Mouse (Mus musculus): ENCODE measurements around the gene D130043K22Rik.

D130043K22Rik gene

DNA sequence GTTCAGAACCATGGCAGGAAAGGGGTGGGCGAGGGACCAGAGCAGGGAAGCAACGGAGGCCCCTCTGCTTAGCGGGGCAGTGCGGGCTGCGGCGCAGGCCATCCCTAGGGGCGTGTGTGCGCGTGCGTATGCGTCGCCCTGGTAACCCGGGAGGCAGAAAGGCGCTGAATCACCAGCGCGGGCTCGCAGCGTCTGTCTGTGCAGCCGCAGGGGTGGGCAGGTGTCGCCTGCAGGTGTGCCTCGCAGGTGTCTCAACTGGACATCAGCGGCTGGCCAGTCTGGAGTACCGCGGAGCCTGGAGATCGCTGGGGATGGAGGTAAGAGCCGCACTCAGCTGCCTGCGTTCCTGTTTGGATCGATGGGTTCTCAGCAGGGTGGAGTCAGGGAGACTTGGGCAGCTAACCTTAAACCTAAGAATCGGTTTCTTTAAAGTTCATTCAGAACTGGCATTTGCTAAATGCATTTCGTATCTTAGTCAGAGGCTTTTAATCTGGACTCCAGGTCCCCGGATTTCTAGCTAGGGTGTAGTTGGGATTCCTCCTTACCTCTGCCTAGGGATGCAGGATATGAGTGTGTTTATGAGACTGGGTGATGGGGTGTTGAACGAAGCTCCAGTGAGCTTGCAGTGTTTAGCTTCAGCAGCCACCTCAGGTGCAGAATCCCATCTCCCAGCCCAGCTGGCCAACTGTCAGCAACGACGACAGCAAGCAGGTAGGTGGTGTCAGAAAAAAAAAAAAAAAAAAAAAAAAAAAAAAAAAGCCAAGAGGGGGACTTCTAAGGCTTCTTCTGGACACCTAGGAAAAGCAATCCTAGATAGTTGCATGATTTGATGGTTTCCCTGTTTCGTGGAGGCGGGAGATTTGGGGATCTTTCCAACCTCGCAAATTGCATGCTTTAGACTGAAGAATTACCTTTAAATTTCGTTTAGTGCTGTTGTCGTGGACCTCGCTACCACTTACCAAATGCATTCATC, at the start of gene D130043K22Rik:
Gene D130043K22Rik, plus strand, starts transcription at position 153 of the 973 bp plus-strand sequence.
- DNase-seq, result peak; percentile 54

DNA sequence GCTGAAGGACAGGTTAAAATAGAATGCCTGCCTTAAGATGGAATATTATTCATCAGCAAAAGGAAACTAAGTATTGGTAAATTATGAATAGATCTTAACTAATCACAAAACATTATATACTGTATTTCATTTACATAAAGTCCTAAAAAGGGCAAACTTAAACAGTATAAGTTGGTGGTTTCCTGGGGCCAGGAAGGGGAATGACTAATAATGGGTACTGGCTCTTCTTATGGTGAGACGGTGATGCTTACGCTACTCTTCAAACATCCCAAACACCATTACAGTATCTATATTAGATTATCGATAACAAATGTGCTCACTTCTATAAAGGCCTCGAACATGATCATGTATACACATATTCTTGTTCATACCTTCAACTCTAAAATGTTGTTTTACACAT, 46.2 kb upstream of the D130043K22Rik start:
- DNase-seq, result no peak

DNA sequence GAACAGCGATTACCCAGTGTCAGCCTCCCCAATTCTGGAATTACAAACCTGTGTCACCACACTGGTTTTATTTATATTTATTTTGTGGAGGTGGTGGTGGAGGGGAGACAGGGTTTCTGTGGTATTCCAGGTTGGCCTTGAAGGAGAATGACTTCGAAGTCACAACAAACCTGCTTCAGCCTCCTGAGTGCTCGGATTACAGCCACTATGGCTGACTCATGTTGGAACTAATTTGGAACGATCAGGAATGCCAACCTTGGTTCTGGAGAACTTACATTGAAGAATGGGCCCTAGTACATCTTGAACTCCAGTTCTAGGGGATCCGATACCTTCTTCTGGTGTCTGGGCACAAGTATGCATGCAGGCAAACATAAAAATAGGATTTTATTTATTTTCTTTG, 45.6 kb upstream of the D130043K22Rik start:
- no peak for DNase-seq

DNA sequence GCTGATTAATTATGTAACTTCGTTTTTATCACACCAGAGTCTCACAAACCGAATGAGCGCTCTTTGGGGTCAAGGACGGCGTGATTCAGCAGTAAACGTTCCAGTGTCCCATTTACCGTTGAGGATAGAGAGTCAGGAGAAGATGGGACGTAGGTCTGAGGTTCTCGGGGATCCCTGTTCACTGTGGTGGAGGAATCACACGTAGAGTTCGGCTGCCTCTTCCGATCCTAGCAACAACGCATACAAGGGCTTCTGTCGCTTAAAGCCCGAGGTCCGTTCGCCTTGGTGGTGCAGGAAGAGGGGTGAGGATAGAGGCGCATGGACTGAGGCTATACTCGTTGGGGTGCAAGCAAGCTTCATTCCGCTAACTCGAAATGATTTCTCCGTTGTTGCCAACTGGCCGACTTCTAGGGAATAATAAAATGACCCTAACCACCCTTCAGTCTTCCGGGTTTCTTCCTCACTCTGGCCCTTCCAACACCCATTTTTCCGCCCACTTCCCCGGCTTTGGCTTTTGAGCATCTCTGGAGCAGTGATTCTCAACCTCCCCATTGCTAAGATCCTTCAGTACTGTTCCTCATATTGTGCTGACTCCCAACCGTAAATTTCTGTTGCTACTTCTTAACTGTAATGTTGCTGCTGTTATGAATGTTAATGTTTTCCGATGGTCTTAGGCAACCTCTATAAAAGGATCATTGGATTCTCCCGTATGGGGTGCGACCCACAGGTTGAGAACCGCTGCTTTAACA, 44.8 kb upstream of the D130043K22Rik start:
- peak; percentile 28 to 40 for DNase-seq

DNA sequence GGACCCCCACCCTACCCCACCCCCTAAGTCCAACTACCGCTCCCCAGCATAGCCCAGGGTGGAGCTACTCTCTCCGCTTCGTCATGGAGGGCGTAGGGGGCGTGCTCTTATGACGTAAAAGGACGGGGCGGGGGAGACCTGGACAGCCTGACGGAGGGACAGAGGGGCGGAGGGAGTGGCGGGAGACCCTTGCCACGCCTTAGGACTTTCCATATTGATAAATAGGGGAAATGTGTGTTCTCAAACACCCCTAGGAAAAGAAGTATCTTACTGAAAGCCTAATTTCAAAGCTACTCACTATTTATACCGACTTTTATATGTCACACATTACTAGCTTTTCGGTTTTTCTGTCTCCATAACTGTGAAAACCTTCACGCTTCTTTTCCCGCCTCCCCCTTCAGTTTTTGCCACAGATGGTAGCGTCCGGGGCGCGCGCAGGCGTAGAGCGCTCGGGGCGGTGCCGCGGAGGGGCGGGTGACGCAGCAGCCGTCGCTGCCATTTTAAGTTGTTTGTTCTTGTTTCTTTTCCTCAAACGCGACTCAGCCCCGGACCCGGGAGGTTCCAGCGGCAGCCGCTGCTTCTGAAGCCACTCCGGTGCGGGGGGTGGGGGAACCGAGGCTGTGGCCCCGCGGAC, 44.1 kb upstream of the D130043K22Rik start:
- DNase-seq, result peak; percentile 99 to 100

DNA sequence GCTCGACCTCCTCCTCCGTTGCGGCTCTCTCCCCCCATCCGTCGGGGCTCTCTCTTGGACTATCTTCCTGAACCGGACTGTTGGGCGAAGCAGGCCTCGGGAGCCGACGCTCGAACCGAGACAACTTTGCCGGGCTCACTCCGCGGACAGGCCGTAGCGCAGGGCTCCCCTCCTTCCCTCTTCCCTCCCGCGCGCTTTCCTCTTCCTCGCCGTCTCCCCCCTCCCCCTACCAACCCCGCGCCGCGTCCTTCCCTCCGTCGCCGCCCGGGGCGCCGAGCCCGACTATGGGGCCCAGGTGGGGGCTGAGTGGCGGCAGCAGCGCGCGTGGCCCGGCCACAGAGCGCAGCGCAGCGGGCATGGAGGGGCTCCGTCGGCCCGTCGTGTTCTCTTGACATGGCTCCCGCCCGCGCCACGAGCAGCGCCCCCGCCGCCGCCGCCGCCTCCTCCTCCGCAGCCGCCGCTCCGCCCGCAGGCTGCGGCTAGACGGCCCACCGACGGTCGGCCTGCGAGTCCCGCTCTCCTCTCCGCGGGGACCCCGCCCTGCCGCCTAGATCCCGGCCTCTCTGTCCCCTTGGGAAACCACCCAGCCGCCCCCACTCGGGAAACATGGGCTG, 43.5 kb upstream of the D130043K22Rik start, which contains the start of gene BC005537:
Gene BC005537, plus strand, starts transcription at position 350 of the 614 bp plus-strand sequence.
- DNase-seq, result peak; percentile 78 to 83

DNA sequence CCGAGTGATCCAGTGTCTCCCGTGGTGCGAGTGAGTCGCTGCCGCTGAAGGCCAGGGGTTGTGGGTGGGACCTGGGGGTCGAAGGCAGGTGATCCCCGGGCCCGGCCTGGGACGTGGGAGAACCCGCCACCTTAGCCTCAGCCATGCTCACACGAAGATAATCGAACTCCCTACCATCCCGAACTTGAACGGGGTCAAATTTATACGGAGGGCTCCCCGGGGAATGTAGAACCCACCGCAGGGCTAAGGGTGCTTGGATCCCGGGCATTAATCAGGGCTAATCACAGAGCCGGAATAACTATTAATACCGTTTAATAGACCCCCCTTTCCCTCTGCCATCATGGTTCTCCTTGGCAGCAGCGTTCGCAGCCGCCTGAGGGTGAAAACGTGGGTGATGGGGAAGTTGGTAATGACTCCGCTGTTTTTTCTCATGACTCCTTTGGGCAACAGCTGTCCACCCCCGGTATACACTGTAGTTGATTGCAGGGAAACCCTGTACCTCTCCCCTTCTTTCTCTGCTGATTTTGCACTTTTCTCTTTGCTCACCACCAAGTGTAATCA, 42.7 kb upstream of the D130043K22Rik start:
- DNase-seq, result peak; percentile 61 to 62

DNA sequence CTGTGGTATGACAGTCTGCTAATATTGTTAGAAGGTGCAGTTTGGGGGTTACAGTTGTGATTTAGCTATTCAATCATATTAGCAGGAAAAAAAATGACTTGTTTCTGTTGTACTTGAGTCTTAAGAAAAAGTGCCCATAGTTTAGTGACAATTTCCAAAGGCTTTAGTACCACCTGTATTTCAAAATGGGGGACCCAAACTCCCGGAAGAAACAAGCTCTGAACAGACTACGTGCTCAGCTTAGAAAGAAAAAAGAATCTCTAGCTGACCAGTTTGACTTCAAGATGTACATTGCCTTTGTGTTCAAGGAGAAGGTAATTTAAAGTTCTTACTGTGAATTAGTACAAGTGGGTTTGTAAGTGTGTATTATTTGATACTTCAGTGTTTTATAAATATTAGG, 41.7 kb upstream of the D130043K22Rik start:
- DNase-seq, result no peak

DNA sequence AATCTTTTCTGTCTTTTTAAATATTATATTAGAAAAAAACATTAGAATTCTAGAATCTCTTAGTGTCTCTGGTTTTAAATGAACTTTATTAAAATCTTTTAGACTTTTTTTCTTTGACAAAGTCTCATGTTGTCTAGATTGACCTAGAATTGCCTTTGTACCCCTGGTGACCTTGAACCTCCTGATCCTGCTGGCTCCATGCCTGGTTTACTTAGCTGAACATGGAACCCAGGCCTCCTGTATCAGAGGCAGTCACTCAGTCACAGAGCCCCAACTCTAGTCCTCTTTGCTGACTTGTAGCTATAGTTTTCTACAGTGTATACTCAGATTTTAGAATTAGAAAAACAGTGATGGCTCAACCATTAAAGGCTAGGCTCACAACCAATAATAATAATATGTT, 38.9 kb upstream of the D130043K22Rik start:
- DNase-seq, result no peak

DNA sequence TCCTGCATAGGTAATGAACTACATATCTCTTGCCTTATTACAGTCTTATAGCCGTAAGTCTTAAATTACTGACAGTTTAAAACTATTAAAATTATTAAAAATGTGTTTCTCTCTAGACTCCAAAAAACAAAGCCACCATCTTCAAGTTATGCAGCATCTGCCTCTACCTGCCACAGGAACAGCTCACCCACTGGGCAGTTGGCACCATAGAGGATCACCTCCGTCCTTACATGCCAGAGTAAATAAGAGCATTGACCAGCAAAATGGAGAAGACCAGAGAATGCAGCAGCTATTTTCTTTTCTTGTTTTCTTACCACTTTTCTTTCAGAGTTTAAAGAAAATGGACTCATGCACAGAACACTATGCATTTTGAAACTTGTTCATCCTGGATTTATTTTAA, 32.4 kb upstream of the D130043K22Rik start:
- DNase-seq, result no peak

DNA sequence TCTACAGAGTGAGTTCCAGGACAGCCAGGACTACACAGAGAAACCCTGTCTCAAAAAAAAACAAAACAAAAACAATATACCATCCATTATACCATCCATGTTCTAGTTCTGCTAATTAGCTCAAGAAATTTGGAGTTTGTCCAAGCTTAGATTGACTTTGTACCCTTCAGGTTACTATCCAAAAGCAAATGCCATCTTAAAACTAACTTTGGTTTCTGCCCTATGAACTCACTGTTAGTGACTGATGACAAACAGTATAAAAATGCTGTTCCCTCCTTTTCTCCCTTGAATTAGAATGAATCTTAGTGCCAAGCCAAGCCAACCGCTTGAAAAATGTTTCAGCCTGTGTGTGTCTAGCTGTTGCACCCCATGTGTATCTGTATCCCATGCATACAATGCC, 30.3 kb upstream of the D130043K22Rik start:
- no peak for DNase-seq

DNA sequence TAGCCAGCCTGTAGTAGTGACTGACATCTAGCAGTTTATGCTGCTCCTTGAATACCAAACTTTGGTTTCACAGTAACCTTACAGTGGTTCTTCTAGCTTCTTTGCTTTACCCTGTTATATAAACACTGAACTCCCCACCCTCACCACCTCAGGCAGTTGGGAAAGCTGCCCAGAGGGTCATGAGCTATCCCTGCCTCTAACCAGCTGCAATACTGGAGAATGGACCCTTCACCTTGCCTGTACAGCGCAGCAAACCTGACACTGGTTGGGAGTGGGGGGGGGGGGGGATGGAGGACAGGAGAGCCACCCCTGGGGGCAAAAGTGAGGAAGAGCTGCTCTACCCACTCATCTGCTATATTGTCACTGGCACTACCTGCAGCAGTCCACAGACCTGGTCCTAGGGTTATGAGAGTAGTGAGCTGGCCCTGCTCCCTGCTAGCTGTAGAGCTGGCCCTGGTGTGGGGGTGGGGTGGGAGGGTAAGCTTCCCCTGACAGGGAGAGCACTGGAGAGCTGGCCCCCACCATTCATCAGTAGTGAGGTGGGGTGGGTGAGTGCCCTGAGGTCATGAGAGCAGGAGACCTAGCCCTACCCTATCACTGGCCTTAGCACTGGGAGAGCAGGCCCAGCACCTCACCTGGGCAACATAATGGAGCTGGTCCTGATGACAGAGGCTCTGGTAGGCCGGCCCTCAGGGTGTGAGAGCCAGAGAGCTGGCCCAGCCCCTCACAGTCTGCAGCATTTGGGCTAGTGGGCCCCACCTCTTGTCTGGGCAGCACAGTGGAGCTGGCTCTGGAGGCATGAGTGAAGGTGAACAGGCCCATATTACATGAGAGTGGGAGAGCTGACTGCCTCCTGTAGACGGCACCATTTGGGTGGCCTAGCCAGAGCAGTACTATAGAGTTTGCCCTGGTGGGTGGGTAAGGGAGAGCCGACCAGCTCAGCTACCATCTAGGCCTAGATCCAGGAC, 28.5 kb upstream of the D130043K22Rik start:
- peak in 1 of 2 experiments; percentile 4 for DNase-seq

DNA sequence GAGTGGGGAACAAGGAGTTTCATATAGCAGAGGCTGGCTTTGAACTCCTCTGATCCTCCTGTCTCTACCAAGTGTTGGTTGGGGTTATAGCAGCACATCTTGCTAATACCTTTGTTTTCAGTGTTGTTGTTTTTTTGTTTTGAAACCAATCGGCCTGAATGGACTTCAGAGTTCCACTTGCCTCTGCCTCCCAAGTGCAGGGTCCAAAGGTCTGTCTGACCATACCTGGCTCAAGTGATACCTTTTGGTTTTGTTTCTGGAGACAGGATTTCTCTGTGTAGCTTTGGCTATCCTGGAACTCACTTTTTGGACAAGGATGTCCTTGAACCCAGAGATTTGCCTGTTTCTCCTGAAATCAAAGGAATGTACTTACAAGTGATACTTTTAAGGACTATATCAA, 25.0 kb upstream of the D130043K22Rik start:
- no peak for DNase-seq

DNA sequence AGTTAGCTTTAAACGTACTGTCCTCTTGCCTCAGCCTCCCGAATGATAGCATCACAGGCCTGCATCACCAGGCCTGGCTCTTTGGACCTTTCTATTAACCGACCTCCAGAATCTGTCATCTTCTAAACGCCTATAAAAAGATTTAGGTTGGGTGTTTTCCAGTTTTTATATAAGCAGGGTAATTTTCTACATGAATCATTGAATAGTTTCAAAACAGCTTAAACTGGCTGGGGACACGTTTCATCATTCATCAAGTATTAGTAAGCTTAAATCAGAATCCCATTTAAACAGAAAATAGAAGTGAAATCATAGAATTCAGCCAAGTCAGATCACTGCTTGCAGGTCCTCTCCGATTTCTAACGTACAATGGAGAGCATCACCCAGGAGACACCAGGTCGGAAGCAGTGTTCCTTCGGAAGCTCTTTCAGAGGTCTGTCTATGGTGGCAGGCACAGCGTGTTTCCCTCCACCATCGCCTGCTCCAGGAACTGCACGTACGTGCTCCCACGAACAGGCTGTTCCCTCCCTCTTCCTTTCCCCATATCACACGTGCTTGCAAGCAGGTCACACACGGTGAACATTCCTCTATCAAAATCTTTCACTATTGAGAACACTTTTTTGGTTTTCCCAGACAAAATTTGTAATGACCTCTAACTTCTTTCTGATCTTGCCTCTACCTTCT, 22.1 kb upstream of the D130043K22Rik start:
- no peak for DNase-seq

DNA sequence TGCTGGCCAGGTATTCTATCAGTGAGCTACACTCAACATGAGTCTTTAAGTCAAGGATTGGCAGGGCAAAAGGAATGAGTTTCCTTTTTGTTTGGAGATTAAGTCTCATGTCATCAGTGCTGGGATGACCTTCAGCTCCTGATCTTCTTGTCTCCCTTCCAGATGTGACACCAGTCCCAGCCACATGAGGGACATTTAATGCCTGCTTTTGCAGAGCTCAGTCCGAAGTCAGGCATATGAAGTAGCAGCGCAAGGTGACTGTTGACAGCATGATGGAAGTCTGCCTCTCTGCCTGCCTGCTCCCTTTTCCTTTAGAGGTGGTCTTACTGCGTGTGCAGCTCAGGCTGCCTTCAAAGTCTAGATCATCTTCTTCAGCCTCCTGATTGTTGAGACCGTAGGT, 20.3 kb upstream of the D130043K22Rik start:
- no peak for DNase-seq

DNA sequence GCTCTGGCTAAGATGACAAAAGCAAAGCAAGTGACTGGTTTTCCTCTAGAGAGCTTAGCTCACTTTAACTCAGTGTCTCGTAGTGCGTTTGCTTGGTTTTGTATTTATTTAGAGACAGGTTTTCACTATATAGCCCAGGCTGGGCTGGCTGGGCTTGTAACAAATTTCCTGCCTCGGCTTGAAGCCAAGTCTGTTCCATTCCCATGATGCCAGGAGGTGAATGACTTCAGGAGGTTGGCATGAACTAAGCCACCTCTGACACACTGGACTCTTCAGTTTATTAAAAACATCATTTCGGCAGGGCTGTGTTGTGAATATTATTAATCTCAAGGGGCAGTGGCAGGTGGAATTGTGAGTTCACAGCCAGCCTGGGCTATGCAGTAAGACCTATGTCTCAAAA, 19.3 kb upstream of the D130043K22Rik start:
- DNase-seq, result no peak

DNA sequence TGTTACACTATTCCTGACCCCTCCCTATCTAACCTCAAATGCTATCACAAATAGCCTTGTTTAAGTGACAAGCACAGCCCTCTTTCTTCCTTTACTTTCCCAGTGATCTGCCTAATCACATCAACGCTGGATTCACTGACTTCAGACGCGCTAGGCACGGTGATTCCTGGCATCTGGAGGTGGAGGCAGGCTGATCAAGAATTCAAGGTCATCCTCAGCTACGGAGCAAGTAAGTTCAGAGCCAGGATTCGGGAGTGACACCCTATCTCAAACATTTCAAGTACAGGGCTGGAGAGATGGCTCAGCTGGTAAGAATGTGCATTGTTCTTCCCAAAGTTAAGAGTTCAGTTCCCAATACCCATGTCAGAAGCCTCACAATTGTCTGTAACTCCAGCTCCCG, 18.8 kb upstream of the D130043K22Rik start:
- DNase-seq, result no peak

DNA sequence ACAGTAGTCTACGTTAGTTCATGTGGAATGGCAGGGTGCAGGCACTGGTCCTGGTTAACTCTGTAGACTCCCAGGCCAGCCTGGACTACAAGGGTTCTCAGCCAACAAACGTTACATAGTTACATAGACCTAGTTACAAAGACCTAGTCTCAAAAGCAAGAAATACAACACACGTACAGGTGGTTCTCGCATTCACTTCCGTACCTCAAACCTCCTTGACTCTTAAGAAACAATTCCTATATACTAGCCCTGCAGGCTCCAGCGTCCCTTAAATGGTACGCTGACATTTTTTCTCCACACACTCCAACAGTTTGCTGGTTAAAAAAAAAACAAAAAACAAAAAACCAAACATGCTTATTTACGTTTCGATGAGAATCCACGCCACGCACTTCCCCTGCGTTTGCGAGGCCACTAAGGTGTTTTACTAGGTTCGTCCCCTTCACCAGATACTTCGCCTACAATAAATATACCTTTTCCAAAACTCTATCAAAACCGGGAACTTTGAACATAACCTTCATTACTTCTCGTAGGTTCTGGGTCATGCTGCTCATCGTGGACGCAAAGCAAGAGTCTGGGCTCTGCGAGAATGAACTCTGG, 14.1 kb upstream of the D130043K22Rik start:
- DNase-seq, result peak in 1 of 2 experiments; percentile 26

DNA sequence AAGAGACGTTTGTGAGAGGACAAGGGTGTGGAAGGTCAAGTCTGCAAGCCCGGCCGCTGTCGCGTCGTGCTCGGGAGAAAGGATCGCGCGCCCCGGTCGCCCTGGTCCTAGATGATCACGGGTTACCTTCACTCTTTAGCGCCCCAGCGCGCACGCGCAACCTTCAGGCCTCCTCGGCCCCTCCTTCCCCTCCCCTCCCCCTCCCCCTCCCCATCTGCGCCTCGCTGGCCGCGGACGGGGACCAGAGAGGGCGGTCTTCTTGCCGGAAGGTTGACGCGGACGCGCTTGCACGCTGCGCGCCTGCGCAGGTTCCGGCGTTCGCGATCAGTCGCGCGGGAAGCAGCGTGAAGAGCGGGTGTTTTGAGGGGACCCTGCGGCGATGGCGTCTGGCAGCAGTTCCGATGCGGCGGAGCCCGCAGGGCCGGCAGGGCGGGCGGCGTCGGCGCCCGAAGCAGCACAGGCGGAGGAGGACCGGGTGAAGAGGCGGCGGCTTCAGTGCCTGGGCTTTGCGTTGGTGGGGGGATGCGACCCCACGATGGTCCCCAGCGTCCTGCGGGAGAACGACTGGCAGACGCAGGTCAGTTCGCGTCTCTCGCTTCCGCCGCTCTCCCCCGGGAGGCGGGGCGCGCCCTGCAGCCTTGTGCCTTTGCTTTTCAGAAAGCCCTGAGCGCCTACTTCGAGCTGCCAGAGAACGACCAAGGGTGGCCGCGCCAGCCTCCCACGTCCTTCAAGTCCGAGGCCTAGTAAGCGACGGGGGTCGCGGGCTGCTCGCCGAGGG, 13.4 kb upstream of the D130043K22Rik start, which contains the start of the genes Acot13 and Tdp2:
Gene Acot13, minus strand, starts transcription at position 188 of the 778 bp plus-strand sequence.
Gene Tdp2, plus strand, starts transcription at position 327 of the 778 bp plus-strand sequence.
- peak; percentile 91 to 94 for DNase-seq

All from B cell, adult 2 months (primary cell).